Mouse (Mus musculus): ENCODE measurements around the gene Angptl2. TPM values are rescaled to one million over a fixed set of nuclear protein-coding genes. Genes with fewer than 3 reads are reported as not detected.

Gene Angptl2
- polyA plus RNA-seq (2012; rRNA removed), result 81.1 and 105 TPM in 2 replicates

DNA sequence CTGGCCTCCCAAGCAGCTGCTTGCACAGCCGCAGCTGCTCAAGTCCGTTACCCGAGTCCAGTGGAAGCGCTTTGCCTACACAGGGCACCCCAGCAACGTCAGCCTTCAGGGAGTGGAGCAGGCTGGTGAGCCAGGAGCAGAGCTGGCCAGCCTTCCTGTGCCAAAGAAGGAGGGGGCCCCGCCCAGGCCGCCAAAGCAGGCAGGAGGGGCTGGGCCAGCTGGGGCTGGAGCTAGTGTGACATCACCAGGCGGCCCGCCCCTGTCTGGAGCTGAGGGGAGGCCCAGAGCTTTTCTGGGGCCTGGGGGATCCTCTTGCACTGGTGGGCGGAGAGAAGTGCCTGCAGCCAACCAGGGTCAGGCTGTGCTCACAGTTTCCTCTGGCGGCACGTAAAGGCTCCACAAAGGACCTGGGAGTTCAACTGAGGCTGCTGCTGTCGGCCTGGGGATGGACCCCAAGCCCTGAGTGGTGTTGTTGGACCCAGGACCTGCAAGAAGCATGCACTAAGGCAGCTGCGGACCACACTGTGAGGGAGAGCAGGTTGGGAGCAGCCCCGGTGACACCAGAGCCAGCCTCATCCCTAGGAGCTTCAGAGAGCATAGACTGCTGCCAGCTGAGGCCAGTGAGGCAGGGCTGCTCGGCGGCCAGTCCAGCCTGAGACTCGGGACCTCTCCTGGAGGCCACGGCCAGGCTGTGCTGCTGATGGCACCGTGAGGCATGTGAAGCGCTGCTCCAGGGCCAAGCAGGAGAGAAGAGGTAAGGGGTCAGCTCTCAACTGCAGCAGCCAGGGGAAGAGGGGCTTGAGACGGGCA is at the start of gene Angptl2:
Gene Angptl2, plus strand, starts transcription at position 370 of the 810 bp plus-strand sequence.

Other genes with a start within 250 kb of the Angptl2 start
- 69.9 and 97.1 TPM in 2 replicates for gene Slc2a8, start 234.0 kb upstream of the Angptl2 start, polyA plus RNA-seq (2012; rRNA removed)
- gene Garnl3, start 84.4 kb upstream of the Angptl2 start, polyA plus RNA-seq (2012; rRNA removed), result 13.8 and 16.3 TPM in 2 replicates
- gene Ralgps1, start 155.4 kb downstream of the Angptl2 start, polyA plus RNA-seq (2012; rRNA removed), result 5.7 and 6.4 TPM in 2 replicates
- 9.5 and 13.1 TPM in 2 replicates for gene Zbtb34, start 215.3 kb downstream of the Angptl2 start, polyA plus RNA-seq (2012; rRNA removed)